Mouse (Mus musculus): ENCODE data around the gene Junb.

DNA sequence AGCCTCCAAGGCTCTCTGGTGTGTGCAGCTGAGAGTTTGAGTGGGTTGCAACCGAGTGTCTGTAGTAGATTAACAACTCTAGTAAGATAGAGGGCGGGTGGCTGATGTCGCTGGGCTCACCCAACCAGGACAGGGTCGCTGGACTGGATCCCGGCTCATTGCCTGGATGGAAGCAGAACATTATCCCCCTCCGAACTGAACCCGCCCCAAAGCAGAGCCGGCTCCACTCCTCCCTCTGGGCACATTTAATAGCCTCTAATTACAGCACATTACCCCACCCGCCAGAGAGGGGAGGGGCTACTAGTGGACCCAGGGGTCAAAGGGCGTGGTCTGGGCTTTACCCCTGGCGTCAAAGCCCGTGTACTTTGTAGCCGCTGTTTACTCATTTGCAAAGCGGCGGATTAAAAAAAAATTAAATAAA is 10.8 kb upstream of the Junb start:
- TF ChIP-seq CTCF (IDR thresholded peaks at IDR 0.05; ENCODE audit: low read depth, low read length) (no peak), POLR2A (IDR thresholded peaks at IDR 0.05; ENCODE audit: borderline replicate concordance, low read depth, low read length) (no peak)

All from bone marrow macrophage, adult 2 months (primary cell).